Mouse (Mus musculus): ENCODE measurements around the gene Lat.

DNA sequence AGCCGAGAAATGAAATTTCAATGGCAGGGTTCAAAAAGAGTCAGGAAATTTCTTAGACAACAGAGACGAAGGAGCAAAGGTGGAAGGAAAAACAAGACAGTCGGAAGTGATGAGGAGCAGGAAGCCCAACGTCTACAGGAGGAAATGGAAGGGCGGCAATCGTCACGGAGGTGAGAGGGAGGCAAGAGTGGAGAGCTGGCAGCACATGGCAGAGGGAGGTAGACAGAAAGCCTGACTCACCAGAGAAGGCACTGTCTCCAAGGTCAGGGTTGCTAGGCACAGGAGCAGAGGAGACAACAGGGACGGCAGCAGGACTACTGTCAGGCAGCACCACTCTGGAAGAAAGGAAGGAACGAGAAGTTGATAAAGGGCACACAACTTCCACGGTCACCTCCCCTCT lies 1.7 kb downstream of the Lat start:
- no peak for TF ChIP-seq POLR2A (IDR thresholded peaks at IDR 0.05; ENCODE audit: borderline replicate concordance, control insufficient read depth, low read depth, low read length)
- TF ChIP-seq CTCF (IDR thresholded peaks at IDR 0.05; ENCODE audit: control insufficient read depth, insufficient read depth, low read length): no peak

All from bone marrow, adult 2 months (tissue).